Mouse (Mus musculus): ENCODE results near the gene Socs3.

DNA sequence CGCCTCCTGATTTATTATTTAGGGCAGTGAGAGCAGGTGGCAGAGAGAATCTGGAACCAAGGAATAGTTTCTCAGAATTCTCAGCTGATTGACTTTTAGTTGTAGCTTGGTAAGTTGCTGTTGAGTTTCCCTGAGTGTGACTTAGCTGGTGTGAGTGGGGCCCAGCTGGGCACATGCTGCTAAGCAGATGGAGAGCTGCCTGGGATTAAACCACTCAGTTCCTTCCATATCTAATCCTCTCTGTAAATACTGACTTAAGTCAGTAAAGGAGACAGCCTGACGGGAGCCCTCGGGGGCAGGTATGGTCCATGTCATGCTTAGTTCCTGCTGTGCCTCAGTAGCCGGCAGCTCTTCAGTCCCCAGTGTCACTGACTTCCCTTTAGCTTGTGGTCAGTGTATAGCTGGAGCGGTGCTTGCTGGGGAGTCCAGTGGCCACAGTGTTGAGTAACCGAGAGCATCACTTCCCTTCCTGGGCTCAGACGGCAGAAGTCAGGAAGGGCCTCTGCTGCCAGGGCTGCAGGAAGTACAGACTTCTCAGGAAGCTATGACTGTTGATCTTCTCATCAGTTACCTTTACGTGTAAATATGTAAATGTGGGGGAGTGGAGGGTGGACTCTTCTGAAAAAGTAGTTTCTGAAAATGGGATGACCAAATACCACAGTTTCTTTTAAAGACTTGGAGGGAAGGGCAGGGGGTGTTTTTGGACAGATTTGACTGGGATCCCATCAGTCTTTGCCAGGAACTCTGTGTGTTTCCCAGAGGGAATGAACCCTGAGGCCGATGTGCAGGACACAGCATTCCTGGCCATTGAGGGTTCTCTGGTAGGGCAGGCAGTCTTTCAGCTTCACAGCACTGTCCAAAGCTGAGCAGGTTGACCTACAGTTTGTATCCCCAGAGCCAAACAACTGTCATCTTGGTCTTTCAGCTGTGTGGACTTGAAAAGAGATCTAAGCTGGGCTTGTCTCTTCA is 21.9 kb upstream of the Socs3 start:
- TF ChIP-seq CTCF (IDR thresholded peaks at IDR 0.05; ENCODE audit: insufficient read depth, low read depth, low read length): no peak
- no peak for TF ChIP-seq POLR2A (IDR thresholded peaks at IDR 0.05; ENCODE audit: insufficient read depth, low read depth, low read length)
